Mouse (Mus musculus) lung, postnatal 10 days (tissue): Measurements from ENCODE around the gene Nfyc.
A peak's percentile ranks its signal among the peaks of the same experiment; 100 is the strongest.

Experiments used
- DNase-seq: peaks from one replicate; pipeline ENCODE4 v3.0.0; 2021

Gene Nfyc

GRCm38 (mm10) chr4:120747941-120748866 lies 83.2 kb downstream of the Nfyc start, which contains the start of gene Kcnq4:
Kcnq4 (minus strand) TSS chr4:120748612.
- no peak for DNase-seq

DNA sequence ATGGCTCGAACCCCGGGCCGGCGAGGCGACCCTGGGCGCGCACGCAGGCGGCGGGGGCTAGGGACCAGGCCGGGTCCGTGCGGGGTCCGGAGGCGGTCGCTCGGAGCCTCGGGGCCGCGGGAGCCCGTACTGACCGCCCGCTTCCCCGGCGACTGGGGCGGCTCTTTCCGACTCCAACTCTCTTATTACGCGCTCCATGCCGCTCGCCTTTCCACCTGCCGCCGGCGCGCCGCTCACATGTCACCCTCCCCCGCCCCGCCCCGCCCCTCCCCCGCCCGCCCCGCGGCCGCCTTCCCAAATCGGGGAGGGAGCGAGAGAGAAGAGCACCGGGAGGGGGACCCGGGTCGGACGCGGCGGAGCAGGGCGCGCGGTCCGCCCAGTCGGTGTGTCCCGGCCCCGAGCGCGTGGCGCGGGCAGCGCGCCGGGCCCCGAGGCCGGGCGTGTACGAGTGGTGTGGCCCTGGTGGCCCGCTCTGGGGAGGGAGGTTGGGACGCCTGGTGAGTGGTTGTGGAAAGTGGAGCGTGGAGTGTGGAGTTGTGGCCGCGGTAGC lies 84.1 kb downstream of the Nfyc start:
- no peak for DNase-seq

GRCm38 (mm10) chr4:120746552-120747150 lies 84.7 kb downstream of the Nfyc start:
- DNase-seq, result peak; percentile 42

- DNase-seq, result peak; percentile 64
These were observed 85.4 kb downstream of the Nfyc start for GRCm38 (mm10) chr4:120745731-120746551.

GRCm38 (mm10) chr4:120743636-120744035 lies 87.7 kb downstream of the Nfyc start:
- DNase-seq, result peak; percentile 52

DNA sequence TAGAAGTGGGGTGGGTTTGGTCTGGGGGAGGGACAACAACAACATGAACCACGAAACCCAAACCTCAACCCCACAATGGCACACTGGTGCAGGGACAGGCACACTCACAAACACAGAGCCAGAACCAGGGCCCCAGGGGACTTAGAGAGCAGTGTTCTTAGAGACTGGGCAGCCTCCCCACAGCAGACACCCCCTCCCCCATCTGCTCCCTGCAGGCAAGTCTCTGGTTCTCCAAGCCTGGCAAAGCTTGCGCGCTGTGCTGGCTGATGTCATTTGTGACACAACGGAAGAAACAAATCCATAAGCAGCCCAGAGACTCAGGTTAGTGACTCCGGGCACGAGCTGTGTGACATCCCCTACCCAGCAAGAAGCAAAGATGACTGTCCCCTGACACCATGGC lies 90.1 kb downstream of the Nfyc start:
- peak; percentile 78 for DNase-seq

- DNase-seq, result no peak
These were observed 97.3 kb downstream of the Nfyc start for GRCm38 (mm10) chr4:120734012-120734622.

DNA sequence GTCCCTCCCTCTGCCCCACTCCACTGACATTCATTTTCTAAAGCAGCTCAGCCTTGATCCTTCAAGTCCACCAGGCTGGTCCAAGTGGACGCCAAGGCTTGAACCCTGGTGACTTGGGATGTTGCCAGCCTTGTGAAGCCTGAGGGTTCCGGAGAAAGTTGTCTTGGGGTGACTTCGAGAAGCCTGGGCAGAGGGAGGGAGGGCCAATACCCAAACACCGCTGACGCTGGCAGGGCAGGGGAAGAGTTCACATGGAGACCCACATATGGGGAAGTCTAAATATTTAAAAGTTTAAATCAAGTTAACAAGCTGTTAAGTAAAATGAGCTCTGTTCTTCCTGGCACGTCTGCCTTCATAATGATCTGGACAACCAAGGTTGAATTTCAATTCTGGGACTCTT lies 98.6 kb downstream of the Nfyc start:
- DNase-seq, result no peak

DNA sequence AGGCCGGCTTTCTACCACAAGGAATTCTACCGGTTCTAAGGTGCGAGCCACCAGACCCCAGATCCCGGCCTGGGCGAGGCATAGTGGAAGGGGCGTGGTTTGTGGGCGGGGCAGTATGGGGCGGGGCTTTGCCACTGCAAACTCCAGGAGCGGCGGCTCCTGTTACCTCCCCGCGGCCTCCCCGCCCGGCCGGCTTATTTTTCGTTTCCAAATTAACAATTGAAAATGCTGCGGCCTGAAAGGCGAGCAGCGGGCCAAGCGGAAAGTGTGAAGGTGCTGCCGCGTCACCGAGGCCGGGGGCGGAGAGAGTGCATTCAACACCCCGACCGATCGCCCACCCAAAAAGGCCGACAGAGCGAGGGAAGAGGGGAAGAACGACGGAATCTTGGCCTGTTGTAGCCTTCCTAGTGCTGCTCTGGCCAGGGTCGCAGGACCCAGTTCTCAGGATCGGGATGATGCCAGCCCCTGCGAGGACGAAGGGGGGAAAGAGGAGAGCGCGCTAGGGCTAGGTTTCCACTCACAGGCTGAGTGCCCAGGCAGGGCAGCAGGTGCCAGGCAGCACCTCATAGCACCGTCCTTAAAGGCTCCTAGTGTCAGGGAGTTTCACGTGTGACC lies 100.2 kb downstream of the Nfyc start:
- DNase-seq, result peak; percentile 72

DNA sequence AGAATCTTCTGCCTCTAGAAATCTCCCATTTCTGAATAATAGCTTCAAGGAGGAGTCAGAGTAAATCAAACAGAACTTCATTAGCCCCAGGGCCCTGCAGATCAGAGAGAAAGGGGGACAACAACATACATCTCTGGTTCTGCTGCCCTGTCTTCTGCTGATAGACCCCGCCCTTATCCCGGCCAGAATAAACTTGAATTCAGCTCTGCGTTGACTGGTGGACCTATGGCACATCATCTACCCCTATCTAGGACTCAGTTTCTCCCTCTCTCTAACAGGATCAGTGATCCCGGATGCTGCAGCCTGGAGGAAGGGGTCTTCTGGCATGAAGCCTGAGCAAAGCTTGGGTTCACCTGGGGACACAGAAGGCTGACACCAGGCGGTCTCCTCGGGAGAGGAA lies 100.8 kb downstream of the Nfyc start:
- no peak for DNase-seq

GRCm38 (mm10) chr4:120730146-120730545 lies 101.2 kb downstream of the Nfyc start:
- DNase-seq, result peak; percentile 72

GRCm38 (mm10) chr4:120729441-120729840 lies 101.9 kb downstream of the Nfyc start:
- DNase-seq, result no peak

DNA sequence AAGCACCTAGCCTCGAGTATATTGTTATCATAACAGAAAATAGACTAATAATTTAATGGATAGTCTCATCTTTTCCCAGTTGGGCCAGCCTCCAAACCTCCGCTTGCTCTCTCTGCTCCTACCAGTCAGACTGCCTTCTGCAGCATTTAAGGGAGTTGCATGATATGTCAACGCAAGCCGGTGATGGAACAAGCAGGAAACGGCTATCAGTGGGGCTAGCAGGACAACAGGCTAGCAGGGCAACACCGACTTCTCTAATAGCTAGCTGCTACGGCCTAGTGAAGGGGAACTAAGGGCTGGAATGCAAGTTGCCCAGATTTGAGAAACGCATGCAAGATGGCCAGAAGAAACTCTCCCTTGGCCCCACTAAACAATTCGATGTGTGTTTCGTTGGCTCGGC lies 103.5 kb downstream of the Nfyc start:
- no peak for DNase-seq

DNA sequence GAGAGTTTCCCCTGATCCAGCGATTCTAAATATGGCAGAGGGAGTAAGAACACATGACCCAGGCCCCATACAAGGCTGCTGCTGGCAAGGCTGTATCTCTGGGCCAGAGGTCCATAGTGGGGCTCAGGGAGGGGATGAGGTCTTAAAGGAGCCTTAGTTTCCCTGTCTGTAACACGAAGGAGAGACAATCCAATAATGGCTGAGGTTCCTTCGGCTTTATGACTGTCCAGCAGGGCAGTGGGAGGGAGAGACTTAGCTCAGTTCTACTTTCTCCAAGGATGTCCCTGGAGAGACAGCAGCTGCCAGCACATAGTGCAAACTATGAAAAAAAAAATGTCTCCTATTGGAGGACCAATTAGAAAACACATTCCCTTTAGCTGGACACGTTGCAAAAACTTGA lies 105.2 kb downstream of the Nfyc start:
- peak; percentile 52 for DNase-seq

- peak; percentile 53 for DNase-seq
These were observed 105.8 kb downstream of the Nfyc start for GRCm38 (mm10) chr4:120725516-120726090.

DNA sequence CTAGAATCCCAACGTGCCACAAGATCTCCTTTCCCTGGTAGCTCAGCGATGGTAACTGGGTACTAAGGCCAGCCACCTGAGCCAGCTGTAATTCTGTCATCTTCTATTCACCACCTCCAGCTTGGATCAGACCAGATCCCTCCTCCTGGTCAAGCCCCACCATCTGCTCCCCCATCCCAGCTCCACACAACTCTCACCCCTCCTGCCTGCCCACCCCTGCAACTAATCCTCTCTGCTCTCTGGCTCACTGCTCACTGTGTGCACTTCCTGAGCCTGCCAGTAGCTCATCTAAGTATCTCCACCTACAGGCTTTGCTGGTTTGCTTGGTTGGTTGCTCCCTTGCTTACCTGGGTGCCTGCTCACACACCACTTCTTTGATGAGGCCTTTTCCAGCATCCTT lies 109.8 kb downstream of the Nfyc start:
- no peak for DNase-seq

DNA sequence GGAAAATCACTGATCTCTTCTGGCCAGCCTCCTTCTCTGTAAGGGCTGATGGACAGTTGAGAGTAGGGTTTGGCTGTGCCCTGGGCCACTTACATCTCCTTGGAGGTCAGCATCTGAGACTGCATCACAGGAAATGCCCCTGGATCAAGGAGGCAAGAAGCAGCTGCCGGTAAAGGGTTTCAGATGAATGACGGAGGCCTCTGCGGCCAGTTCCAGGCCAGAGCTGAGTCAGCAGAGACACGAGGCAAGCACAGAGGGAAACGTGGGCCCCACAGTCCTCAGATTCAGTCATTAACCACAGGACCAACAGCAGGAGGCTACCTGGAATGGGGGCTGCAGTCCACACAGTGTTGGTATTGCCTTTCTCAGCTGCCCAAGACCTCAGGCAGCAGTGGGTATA lies 112.2 kb downstream of the Nfyc start:
- no peak for DNase-seq

DNA sequence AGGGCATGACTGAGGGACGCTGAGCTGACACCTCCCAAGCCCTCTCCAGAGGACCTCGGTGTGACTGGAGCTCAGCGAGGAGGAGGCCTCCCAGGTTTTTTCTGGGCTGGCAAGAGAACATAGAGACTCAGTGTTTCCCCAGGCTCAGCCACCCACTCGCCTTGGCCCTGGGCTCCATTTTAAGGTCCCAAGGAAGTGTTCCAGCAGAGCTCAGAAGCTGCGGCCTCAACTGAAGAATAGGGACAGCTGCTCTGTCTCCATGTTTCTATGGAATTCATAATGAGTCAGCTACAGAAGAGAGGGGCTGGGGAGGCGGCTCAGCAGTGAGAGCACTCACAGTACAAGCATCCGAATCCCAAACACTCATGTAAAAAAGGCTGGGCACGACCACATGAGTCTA lies 113.8 kb downstream of the Nfyc start:
- peak; percentile 45 for DNase-seq

- DNase-seq, result no peak
These were observed 114.6 kb downstream of the Nfyc start for GRCm38 (mm10) chr4:120716765-120717164.

DNA sequence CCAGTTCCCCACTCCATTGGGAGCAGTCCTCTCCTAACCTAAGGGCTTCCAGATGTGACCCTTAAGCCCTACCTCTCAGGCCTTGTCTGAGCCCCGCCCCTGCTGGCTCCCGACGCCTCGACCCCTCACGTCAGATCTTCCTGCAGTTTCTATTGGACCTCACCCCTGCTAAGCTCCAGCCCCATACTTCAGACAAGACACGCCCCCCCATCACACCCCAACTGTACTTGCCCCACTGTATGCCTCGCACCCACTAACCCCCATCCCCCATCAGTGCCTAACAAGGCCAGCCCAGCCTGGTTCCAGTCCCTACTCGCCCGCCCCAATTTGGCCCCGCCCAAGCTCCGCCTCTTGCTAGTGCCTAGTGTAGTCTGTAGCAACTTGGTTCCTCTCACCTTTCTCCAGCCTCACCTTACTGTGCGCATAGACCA lies 115.2 kb downstream of the Nfyc start:
- peak; percentile 84 for DNase-seq

GRCm38 (mm10) chr4:120713856-120714497 lies 117.4 kb downstream of the Nfyc start:
- DNase-seq, result no peak
